Mouse (Mus musculus): ENCODE results near the gene Acrbp.

- no peak for TF ChIP-seq CTCF (IDR thresholded peaks at IDR 0.05)
- no peak for TF ChIP-seq POLR2A (IDR thresholded peaks at IDR 0.05; ENCODE audit: insufficient read depth, low read depth, low read length)
Observed at GRCm38 (mm10) chr6:125087937-125088336, 38.4 kb downstream of the Acrbp start.
